13 mouse cellular contexts compared by ENCODE assay signal in the genomic region with DNA sequence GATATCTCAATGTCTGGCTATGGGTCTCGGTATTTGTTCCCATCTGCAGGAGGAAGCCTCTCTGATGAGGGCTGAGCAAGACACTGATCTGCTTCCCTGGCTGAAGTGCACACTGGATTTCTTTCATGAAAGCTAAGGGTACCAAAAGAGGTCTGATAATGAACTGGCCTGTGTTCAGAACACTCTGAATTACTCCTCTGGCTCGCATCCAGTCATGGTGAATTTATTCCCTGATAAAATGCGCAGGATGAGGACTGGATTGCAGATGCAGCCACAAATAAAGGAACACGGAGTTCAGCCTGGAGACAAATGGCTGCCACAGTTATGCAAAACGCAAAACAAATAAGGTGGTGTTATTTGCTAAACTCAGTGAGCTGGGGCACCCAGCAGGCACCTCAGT. TPM values are rescaled to one million over a fixed set of nuclear protein-coding genes. Genes with fewer than 3 reads are reported as not detected.
A peak's percentile ranks its signal among the peaks of the same experiment; 100 is the strongest.
DNase-seq lines count a peak whose midpoint lies in the region; ATAC-seq and TF ChIP-seq lines count a peak whose summit lies in the region.
"Had no signal": no experiment of that assay in that cellular context is flagged by ENCODE, and none has a peak within 500 bp of the region (broad histone marks: within the 10 kb centered on the region; RNA-seq: fewer than 3 reads in every experiment).

No protein-coding gene starts in this region.

- H3K4me2 ChIP-seq in liver, embryonic 12.5 days, result no peak overlapping the region
- no peak overlapping the region for H3K4me2 ChIP-seq in limb, embryonic 14.5 days (replicated peaks; ENCODE audit: low read depth, low read length, severe bottlenecking)

- H3K9me3 ChIP-seq in liver, embryonic 12.5 days (replicated peaks), result no peaks in the 10 kb centered on the region
- H3K9me3 ChIP-seq in limb, embryonic 14.5 days (ENCODE audit: control insufficient read depth, low read length), result no peaks in the 10 kb centered on the region
- no peaks in the 10 kb centered on the region for H3K9me3 ChIP-seq in heart, embryonic 10.5 days
- H3K9me3 ChIP-seq: megakaryocyte, embryonic 14.5 days had no signal

- no peak for ATAC-seq in liver, embryonic 12.5 days
- no peak for ATAC-seq in limb, embryonic 14.5 days (ENCODE audit: low FRiP score, low read depth)

- peaks cover 32% of the 10 kb centered on the region for H3K4me1 ChIP-seq in liver, adult 2 months (ENCODE audit: control insufficient read depth, insufficient read depth, low read length)
- no peaks in the 10 kb centered on the region for H3K4me1 ChIP-seq in liver, embryonic 12.5 days
- H3K4me1 ChIP-seq in limb, embryonic 14.5 days (ENCODE audit: control insufficient read depth, insufficient read depth, low read length), result 0 out of 2 replicates have a peak, but pooled peaks cover 8% of the 10 kb centered on the region
- H3K4me1 ChIP-seq in heart, embryonic 10.5 days, result no peaks in the 10 kb centered on the region
- H3K4me1 ChIP-seq: megakaryocyte, embryonic 14.5 days had no signal

- DNase-seq in adrenal gland, adult 8-10 months, result peak; percentile 30
- DNase-seq in adrenal gland, postnatal 4 days (ENCODE audit: low spot score in 2 of 2), result no peak
- DNase-seq in liver, adult 2 months (ENCODE audit: extremely low read depth, low read depth, low spot score), result peak; percentile 97
- DNase-seq in brain, adult 2 months (ENCODE audit: low read depth, low spot score), result peak; percentile 58
- DNase-seq in limb, embryonic 14.5 days (ENCODE audit: low spot score), result peak; percentile 41
- no peak for DNase-seq in spleen, postnatal 4 days (ENCODE audit: low spot score in 2 of 2)
- DNase-seq in heart, embryonic 10.5 days (ENCODE audit: low spot score), result no peak
- DNase-seq: kidney, postnatal 25 days; liver had no signal

- TF ChIP-seq CTCF in liver, adult 2 months (IDR thresholded peaks at IDR 0.05; ENCODE audit: low read depth, low read length), result no peak

- 10% methylated on average over 5 of the region's 5 CpGs for WGBS in liver, adult 2 months
- WGBS in liver, embryonic 12.5 days (ENCODE audit: insufficient replicate concordance), result 38% methylated on average over 5 of the region's 5 CpGs
- 34% methylated on average over 5 of the region's 5 CpGs for WGBS in limb, embryonic 14.5 days
- WGBS in heart, embryonic 10.5 days, result 49% methylated on average over 5 of the region's 5 CpGs

- no peaks in the 10 kb centered on the region for H3K36me3 ChIP-seq in liver, adult 2 months (ENCODE audit: control insufficient read depth, insufficient read depth, low read length)
- H3K36me3 ChIP-seq in liver, embryonic 12.5 days, result no peaks in the 10 kb centered on the region
- H3K36me3 ChIP-seq in limb, embryonic 14.5 days (ENCODE audit: control insufficient read depth, insufficient read depth, low read length), result no peaks in the 10 kb centered on the region
- H3K36me3 ChIP-seq in heart, embryonic 10.5 days, result no peaks in the 10 kb centered on the region

- H3K4me3 ChIP-seq in liver, adult 2 months (ENCODE audit: insufficient read depth, low read depth, low read length), result no peak overlapping the region
- no peak overlapping the region for H3K4me3 ChIP-seq in liver, embryonic 12.5 days
- no peak overlapping the region for H3K4me3 ChIP-seq in limb, embryonic 14.5 days (replicated peaks; ENCODE audit: low read length)
- no peak overlapping the region for H3K4me3 ChIP-seq in heart, embryonic 10.5 days
- H3K4me3 ChIP-seq: megakaryocyte, embryonic 14.5 days had no signal

- peak overlapping the region; percentile 91 for H3K27ac ChIP-seq in liver, adult 2 months (replicated peaks; ENCODE audit: insufficient read depth, low read depth, low read length)
- H3K27ac ChIP-seq in liver, embryonic 12.5 days, result no peak overlapping the region
- no peak overlapping the region for H3K27ac ChIP-seq in limb, embryonic 14.5 days (replicated peaks; ENCODE audit: low read depth, low read length)
- no peak overlapping the region for H3K27ac ChIP-seq in heart, embryonic 10.5 days

- no peak for TF ChIP-seq POLR2A in liver, adult 2 months (IDR thresholded peaks at IDR 0.05; ENCODE audit: extremely low read depth, insufficient read depth, low read length)
- TF ChIP-seq POLR2A in limb, embryonic 14.5 days (IDR thresholded peaks at IDR 0.05; ENCODE audit: borderline replicate concordance, extremely low read depth, insufficient read depth, insufficient read length), result no peak

- H3K79me2 ChIP-seq in liver, adult 2 months (ENCODE audit: control insufficient read depth, insufficient read depth, low read length), result no peaks in the 10 kb centered on the region

- no peak overlapping the region for H3K9ac ChIP-seq in liver, adult 2 months (ENCODE audit: low read depth, low read length)
- H3K9ac ChIP-seq in liver, embryonic 12.5 days, result no peak overlapping the region
- H3K9ac ChIP-seq in limb, embryonic 14.5 days (ENCODE audit: low read depth, low read length, severe bottlenecking), result no peak overlapping the region

- H3K27me3 ChIP-seq in liver, adult 2 months (ENCODE audit: control insufficient read depth, insufficient read depth, low read length), result no peaks in the 10 kb centered on the region
- no peaks in the 10 kb centered on the region for H3K27me3 ChIP-seq in liver, embryonic 12.5 days (replicated peaks)
- H3K27me3 ChIP-seq in limb, embryonic 14.5 days (ENCODE audit: control insufficient read depth, insufficient read depth, low read length), result no peaks in the 10 kb centered on the region
- H3K27me3 ChIP-seq in heart, embryonic 10.5 days (ENCODE audit: insufficient read depth, poor library complexity, severe bottlenecking), result no peaks in the 10 kb centered on the region

RNA-seq across cellular contexts. Expression of gene Tat, which starts 6.3 kb away (rescaled TPM):
- under 1 TPM; 0.10 to 0.58 (median 0.25) TPM for total RNA-seq in adrenal gland, adult 8-10 months (2022)
- 1 to 10 TPM in 1 of 2 experiments, under 1 TPM in 1; 0.48 to 8.8 TPM for total RNA-seq in adrenal gland, postnatal 4 days (2021)
- 815 and 1,088 TPM in 2 replicates for total RNA-seq in liver, adult 2 months (2014; rRNA removed)
- polyA plus RNA-seq in liver, adult 2 months (2012; rRNA removed), result 868 and 1,411 TPM in 2 replicates
- 0.10 and 0.13 TPM in 2 replicates for polyA plus RNA-seq in liver, embryonic 12.5 days (2016; fragmentation: Nextera tagmentation; extraction: Ambion mirVana)
- polyA plus RNA-seq in limb, embryonic 14.5 days (2012; rRNA removed), result 0.09 and 0.14 TPM in 2 replicates
- not detected in 2 replicates for polyA plus RNA-seq in limb, embryonic 14.5 days (2014; fragmentation: Nextera tagmentation; extraction: Ambion mirVana)
- polyA plus RNA-seq in heart, embryonic 10.5 days (2016; fragmentation: Nextera tagmentation; extraction: Ambion mirVana), result not detected in 2 replicates
- total RNA-seq: granulocyte monocyte progenitor cell, adult 5-6 weeks; hematopoietic stem cell, adult 5-6 weeks had no signal

RNA-seq across cellular contexts. Expression of gene Marveld3, which starts 21.9 kb away (rescaled TPM):
- total RNA-seq in adrenal gland, adult 8-10 months (2022), result under 1 TPM in 2 of 4 experiments, not detected in 2; 0.16 to 0.43 TPM
- 1 to 10 TPM in 1 of 2 experiments, under 1 TPM in 1; 0.25 to 1.6 TPM for total RNA-seq in adrenal gland, postnatal 4 days (2021)
- 0.37 and 0.81 TPM in 2 replicates for total RNA-seq in liver, adult 2 months (2014; rRNA removed)
- polyA plus RNA-seq in liver, adult 2 months (2012; rRNA removed), result 0.23 and 0.70 TPM in 2 replicates
- polyA plus RNA-seq in liver, embryonic 12.5 days (2016; fragmentation: Nextera tagmentation; extraction: Ambion mirVana), result 0.07 and 0.15 TPM in 2 replicates
- polyA plus RNA-seq in limb, embryonic 14.5 days (2012; rRNA removed), result 0.49 and 1.2 TPM in 2 replicates
- polyA plus RNA-seq in limb, embryonic 14.5 days (2014; fragmentation: Nextera tagmentation; extraction: Ambion mirVana), result 2.4 and 3.1 TPM in 2 replicates
- 0.10 and 0.68 TPM in 2 replicates for polyA plus RNA-seq in heart, embryonic 10.5 days (2016; fragmentation: Nextera tagmentation; extraction: Ambion mirVana)
- total RNA-seq: granulocyte monocyte progenitor cell, adult 5-6 weeks; hematopoietic stem cell, adult 5-6 weeks had no signal

RNA-seq across cellular contexts. Expression of gene Chst4, which starts 55.6 kb away (rescaled TPM):
- total RNA-seq in adrenal gland, adult 8-10 months (2022), result 1 to 10 TPM in 2 of 4 experiments, under 1 TPM in 2; 0.89 to 1.9 (median 1.4) TPM
- total RNA-seq in adrenal gland, postnatal 4 days (2021), result 1 to 10 TPM; 1.6 to 2.3 TPM
- 0.18 and 0.20 TPM in 2 replicates for total RNA-seq in liver, adult 2 months (2014; rRNA removed)
- polyA plus RNA-seq in liver, adult 2 months (2012; rRNA removed), result 0.22 and 0.39 TPM in 2 replicates
- polyA plus RNA-seq in liver, embryonic 12.5 days (2016; fragmentation: Nextera tagmentation; extraction: Ambion mirVana), result not detected in 2 replicates
- 0.06 TPM in 1 of 2 replicates, not detected in the other for polyA plus RNA-seq in limb, embryonic 14.5 days (2012; rRNA removed)
- not detected in 2 replicates for polyA plus RNA-seq in limb, embryonic 14.5 days (2014; fragmentation: Nextera tagmentation; extraction: Ambion mirVana)
- 0.15 TPM in 1 of 2 replicates, not detected in the other for polyA plus RNA-seq in heart, embryonic 10.5 days (2016; fragmentation: Nextera tagmentation; extraction: Ambion mirVana)
- total RNA-seq: granulocyte monocyte progenitor cell, adult 5-6 weeks; hematopoietic stem cell, adult 5-6 weeks had no signal

Comparison
In these comparisons a context has a peak if more than half of its experiments do, and no peak if none do; other contexts are left out.
1. DNase-seq: peak in adrenal gland, adult 8-10 months (single experiment), liver, adult 2 months (single experiment), brain, adult 2 months (single experiment) and limb, embryonic 14.5 days (single experiment); none in adrenal gland, postnatal 4 days (0 of 2), spleen, postnatal 4 days (0 of 2) and heart, embryonic 10.5 days (single experiment).
2. RNA of gene Tat, which starts 6.3 kb away (polyA plus RNA-seq): 868 to 1,411 TPM in liver, adult 2 months; 0.10 to 0.13 TPM in liver, embryonic 12.5 days, 0.09 to 0.14 TPM in limb, embryonic 14.5 days and not detected in heart, embryonic 10.5 days; every median in the first group is over 100 times any median in the second.